Mouse (Mus musculus): ENCODE results near the gene Prkab1. TPM values are rescaled to one million over a fixed set of nuclear protein-coding genes. Genes with fewer than 3 reads are reported as not detected.

Prkab1 gene
- total and polyA plus RNA-seq, 3 experiments: 232 to 477 (median 344) TPM

DNA sequence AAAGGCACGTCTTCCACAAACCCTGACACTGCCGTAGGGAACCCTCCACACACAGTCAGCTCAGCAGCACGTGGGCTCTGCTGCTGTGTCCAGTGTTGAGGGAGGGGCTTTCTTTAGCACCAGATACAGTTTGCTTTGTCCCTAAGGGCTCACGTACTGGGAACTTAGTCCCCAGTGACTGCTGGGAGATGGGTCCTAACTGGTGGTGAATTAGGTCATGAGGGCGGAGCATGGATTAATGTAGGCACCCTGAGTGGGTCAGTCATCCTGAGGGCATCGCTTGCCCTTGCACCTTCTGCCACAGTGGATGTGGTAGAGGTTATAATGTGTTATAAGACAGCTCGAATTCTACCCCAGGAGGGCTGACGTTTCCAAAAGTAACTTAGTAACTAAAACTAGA lies 6.9 kb downstream of the Prkab1 start:
- ATAC-seq (ENCODE audit: extremely low read depth, insufficient number of reproducible peaks, low FRiP score, poor library complexity, severe bottlenecking) (no peak), DNase-seq (ENCODE audit: low spot score) (no peak)
- TF ChIP-seq POLR2AphosphoS5 (IDR thresholded peaks at IDR 0.05; ENCODE audit: insufficient replicate concordance, low read depth, low read length): 0 out of 2 replicates have a peak, but pooled peaks have one; percentile 66
- no peak for TF ChIP-seq TAL1 (conservative IDR thresholded peaks at IDR 0.05; ENCODE audit: low read depth, low read length)
- Histone ChIP-seq H3K4me3 (ENCODE audit: low read depth, low read length) (peak overlapping the region; percentile 5; the same call in 1 of the 2 replicates), H3K36me3 (replicated peaks) (peaks cover 99% of the 10 kb centered on the region), H3K4me1 (ENCODE audit: insufficient read depth, low read depth, low read length) (peaks cover 92% of the 10 kb centered on the region), H3K9me3 (replicated peaks) (no peaks in the 10 kb centered on the region), H3K27me3 (ENCODE audit: insufficient read depth, low read length) (no peaks in the 10 kb centered on the region)

DNA sequence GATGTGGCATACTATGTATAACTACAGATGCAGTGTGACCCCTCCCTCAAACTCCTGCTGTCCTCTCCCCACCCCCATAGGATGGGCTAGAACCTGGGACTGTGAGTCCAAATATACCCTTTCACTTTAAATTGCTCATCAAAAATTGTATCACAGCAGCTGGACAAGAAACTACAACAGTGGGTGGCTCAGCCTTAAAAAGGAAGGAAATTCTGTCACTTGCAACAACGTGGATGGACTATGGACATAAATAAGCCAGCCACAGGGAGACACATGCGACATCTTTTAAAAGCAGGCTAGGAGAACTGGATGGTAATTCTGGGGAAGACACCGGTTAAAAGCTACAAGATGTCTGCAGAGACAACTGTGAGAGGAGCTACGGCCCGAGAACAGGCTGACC lies 7.8 kb downstream of the Prkab1 start:
- peaks cover 98% of the 10 kb centered on the region for H3K36me3 ChIP-seq (replicated peaks)

DNA sequence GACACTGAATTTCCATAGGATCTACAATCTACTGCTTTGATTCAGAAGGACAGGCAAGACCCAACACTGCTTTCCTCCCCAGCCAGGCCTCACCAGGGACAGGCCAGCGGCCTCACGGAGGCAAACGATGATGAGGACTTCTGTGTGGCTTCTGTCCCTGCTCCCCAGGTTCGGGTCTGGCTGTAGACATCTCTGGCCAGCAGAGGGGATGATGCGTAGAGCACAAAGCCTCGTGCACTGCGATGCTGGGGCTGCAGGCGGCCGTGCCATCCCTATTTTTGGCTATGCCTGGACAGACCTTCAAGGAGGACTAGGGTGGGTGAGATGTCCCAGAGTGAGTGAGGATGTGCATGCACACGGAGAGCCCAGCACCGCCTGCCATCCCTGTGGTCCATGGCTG lies 10.1 kb downstream of the Prkab1 start:
- Histone ChIP-seq H3K27me3 (ENCODE audit: insufficient read depth, low read length) (no peaks in the 10 kb centered on the region), H3K36me3 (replicated peaks) (peaks cover 82% of the 10 kb centered on the region), H3K4me3 (ENCODE audit: low read depth, low read length) (peak overlapping the region; percentile 11; the same call in 1 of the 2 replicates), H3K4me1 (ENCODE audit: insufficient read depth, low read depth, low read length) (peaks cover 65% of the 10 kb centered on the region), H3K9me3 (replicated peaks) (no peaks in the 10 kb centered on the region)
- ATAC-seq (ENCODE audit: extremely low read depth, insufficient number of reproducible peaks, low FRiP score, poor library complexity, severe bottlenecking) (no peak), DNase-seq (ENCODE audit: low spot score) (no peak)
- 0 out of 2 replicates have a peak, but pooled peaks have one; percentile 20 for TF ChIP-seq POLR2AphosphoS5 (IDR thresholded peaks at IDR 0.05; ENCODE audit: insufficient replicate concordance, low read depth, low read length)
- TF ChIP-seq GATA2 (IDR thresholded peaks at IDR 0.05; ENCODE audit: borderline replicate concordance, low read depth, low read length): no peak
- TF ChIP-seq TAL1 (conservative IDR thresholded peaks at IDR 0.05; ENCODE audit: low read depth, low read length): no peak

More for the DNA sequence above, 7.8 kb downstream of the Prkab1 start:
- Histone ChIP-seq H3K9me3 (replicated peaks) (no peaks in the 10 kb centered on the region), H3K4me1 (ENCODE audit: insufficient read depth, low read depth, low read length) (peaks cover 85% of the 10 kb centered on the region), H3K27me3 (ENCODE audit: insufficient read depth, low read length) (no peaks in the 10 kb centered on the region), H3K4me3 (ENCODE audit: low read depth, low read length) (no peak overlapping the region)
- TF ChIP-seq GATA1 (IDR thresholded peaks at IDR 0.05; ENCODE audit: borderline replicate concordance, low read length): no peak
- no peak for ATAC-seq (ENCODE audit: extremely low read depth, insufficient number of reproducible peaks, low FRiP score, poor library complexity, severe bottlenecking)
- no peak for DNase-seq (ENCODE audit: low spot score)

DNA sequence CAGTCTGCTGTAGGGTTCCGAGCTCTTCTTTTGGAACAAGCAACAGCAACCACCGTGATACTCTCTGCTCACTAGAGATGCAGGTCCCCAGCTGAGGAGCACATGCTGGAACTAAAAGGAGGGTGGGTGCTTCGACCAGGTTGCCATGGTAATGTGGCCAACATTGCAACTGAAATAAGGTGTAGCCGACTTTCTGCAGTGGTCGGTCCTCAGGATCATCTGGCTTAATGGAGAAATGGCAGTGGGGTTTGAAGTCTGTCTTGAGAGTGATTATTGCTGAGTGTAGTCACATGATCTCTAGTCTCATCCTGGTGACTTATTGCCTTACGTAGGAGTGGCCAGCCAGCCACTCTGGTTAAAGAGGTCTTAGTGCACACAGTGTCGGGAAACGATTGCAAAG lies 10.5 kb downstream of the Prkab1 start:
- no peaks in the 10 kb centered on the region for H3K27me3 ChIP-seq (ENCODE audit: insufficient read depth, low read length)
- TF ChIP-seq GATA1 (IDR thresholded peaks at IDR 0.05; ENCODE audit: borderline replicate concordance, low read length) (no peak), CTCF (IDR thresholded peaks at IDR 0.05; ENCODE audit: low read depth, low read length) (no peak), POLR2AphosphoS5 (IDR thresholded peaks at IDR 0.05; ENCODE audit: insufficient replicate concordance, low read depth, low read length) (0 out of 2 replicates have a peak, but pooled peaks have one; percentile 56), TAL1 (conservative IDR thresholded peaks at IDR 0.05; ENCODE audit: low read depth, low read length) (no peak), GATA2 (IDR thresholded peaks at IDR 0.05; ENCODE audit: borderline replicate concordance, low read depth, low read length) (no peak)
- H3K9me3 ChIP-seq (replicated peaks): no peaks in the 10 kb centered on the region
- H3K36me3 ChIP-seq (replicated peaks): peaks cover 82% of the 10 kb centered on the region
- H3K4me1 ChIP-seq (ENCODE audit: insufficient read depth, low read depth, low read length): peaks cover 61% of the 10 kb centered on the region
- ATAC-seq (ENCODE audit: extremely low read depth, insufficient number of reproducible peaks, low FRiP score, poor library complexity, severe bottlenecking) (peak; percentile 18; the same call in 1 of the 2 replicates), DNase-seq (ENCODE audit: low spot score) (no peak)
- no peak overlapping the region; the same call in 1 of the 2 replicates for H3K4me3 ChIP-seq (ENCODE audit: low read depth, low read length)

DNA sequence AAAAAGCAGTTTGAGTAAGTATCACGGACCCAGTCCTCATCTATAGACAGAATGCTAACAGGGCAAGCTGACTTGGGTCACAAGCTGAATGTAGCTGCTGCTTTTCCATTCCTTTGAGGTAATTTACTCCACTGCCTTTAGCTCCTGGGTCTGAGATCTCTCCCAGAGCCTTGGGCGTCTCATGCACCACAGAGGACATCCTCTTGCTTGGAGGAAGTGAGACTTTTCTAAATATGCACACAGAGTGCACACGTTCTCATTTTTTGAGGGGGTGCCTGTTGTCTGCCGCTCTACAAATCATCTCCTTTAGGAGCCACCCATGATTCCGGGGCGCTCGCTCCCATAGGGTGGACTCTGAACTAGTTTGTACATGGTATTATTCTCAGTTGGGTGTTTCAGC lies 11.8 kb downstream of the Prkab1 start:
- H3K4me3 ChIP-seq (ENCODE audit: low read depth, low read length): no peak overlapping the region
- H3K36me3 ChIP-seq (replicated peaks): peaks cover 76% of the 10 kb centered on the region
- no peak for DNase-seq (ENCODE audit: low spot score)

DNA sequence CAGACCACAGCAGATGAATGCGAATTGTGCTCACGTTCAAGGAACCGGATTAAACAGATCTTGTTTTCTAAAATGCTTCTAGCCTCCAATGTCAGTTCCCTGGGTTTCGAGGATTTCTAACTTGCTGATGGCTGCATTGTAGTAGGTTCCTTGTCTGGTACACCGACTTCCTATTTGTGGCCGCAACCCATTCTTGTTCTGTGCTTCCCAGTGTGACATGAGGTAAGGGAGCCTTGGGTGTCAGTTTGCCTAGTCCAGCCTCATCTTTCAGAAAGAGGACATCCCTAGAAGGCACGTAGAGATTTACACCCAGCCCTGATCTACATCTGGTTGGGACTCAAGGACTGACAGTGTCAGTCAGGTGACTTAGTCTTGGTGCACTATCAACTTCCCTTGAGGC lies 12.6 kb downstream of the Prkab1 start:
- H3K4me1 ChIP-seq (ENCODE audit: insufficient read depth, low read depth, low read length): peaks cover 53% of the 10 kb centered on the region
- TF ChIP-seq GATA2 (IDR thresholded peaks at IDR 0.05; ENCODE audit: borderline replicate concordance, low read depth, low read length) (no peak), POLR2AphosphoS5 (IDR thresholded peaks at IDR 0.05; ENCODE audit: insufficient replicate concordance, low read depth, low read length) (no peak), GATA1 (IDR thresholded peaks at IDR 0.05; ENCODE audit: borderline replicate concordance, low read length) (no peak), CTCF (IDR thresholded peaks at IDR 0.05; ENCODE audit: low read depth, low read length) (no peak), TAL1 (conservative IDR thresholded peaks at IDR 0.05; ENCODE audit: low read depth, low read length) (no peak)
- H3K36me3 ChIP-seq (replicated peaks): peaks cover 76% of the 10 kb centered on the region
- H3K4me3 ChIP-seq (ENCODE audit: low read depth, low read length): no peak overlapping the region
- no peak for DNase-seq (ENCODE audit: low spot score)
- no peaks in the 10 kb centered on the region for H3K27me3 ChIP-seq (ENCODE audit: insufficient read depth, low read length)
- H3K9me3 ChIP-seq (replicated peaks): no peaks in the 10 kb centered on the region
- no peak for ATAC-seq (ENCODE audit: extremely low read depth, insufficient number of reproducible peaks, low FRiP score, poor library complexity, severe bottlenecking)

More for the DNA sequence above, 11.8 kb downstream of the Prkab1 start:
- Histone ChIP-seq H3K9me3 (replicated peaks) (no peaks in the 10 kb centered on the region), H3K4me1 (ENCODE audit: insufficient read depth, low read depth, low read length) (peaks cover 53% of the 10 kb centered on the region), H3K27me3 (ENCODE audit: insufficient read depth, low read length) (no peaks in the 10 kb centered on the region)
- TF ChIP-seq POLR2AphosphoS5 (IDR thresholded peaks at IDR 0.05; ENCODE audit: insufficient replicate concordance, low read depth, low read length): no peak
- no peak for TF ChIP-seq CTCF (IDR thresholded peaks at IDR 0.05; ENCODE audit: low read depth, low read length)
- TF ChIP-seq GATA2 (IDR thresholded peaks at IDR 0.05; ENCODE audit: borderline replicate concordance, low read depth, low read length): no peak
- TF ChIP-seq TAL1 (conservative IDR thresholded peaks at IDR 0.05; ENCODE audit: low read depth, low read length): no peak
- TF ChIP-seq GATA1 (IDR thresholded peaks at IDR 0.05; ENCODE audit: borderline replicate concordance, low read length): no peak
- ATAC-seq (ENCODE audit: extremely low read depth, insufficient number of reproducible peaks, low FRiP score, poor library complexity, severe bottlenecking): no peak
